Mouse (Mus musculus) erythroid progenitor cell, adult 5-6 weeks (primary cell): ENCODE data around the gene Palm2. TPM values are rescaled to one million over a fixed set of nuclear protein-coding genes. Genes with fewer than 3 reads are reported as not detected.

ENCODE experiments used
- ATAC-seq: replicated peaks from 2 replicates; pipeline ENCODE4 v1.8.0; 2016; ENCODE audit warnings: moderate number of reproducible peaks, mild to moderate bottlenecking, moderate TSS enrichment, inconsistent platforms; ENCODE audit not compliant: poor library complexity, low FRiP score, severe bottlenecking
- total RNA-seq, 2 experiments: library from RNA; stranded (forward) in 1 of 2; stranded (reverse) in 1 of 2; fragments of 150-400 nt in 1 of 2; fragments of 186-747, 209-891 nt in 1 of 2; gene quantifications; 2 replicates each; pipeline versions ENCODE4 v1.2.3 to v1.2.4; 2015 to 2017; ENCODE audit warnings: low replicate concordance in 2 of 2

The Palm2 gene
- total RNA-seq, 2 experiments from 2014 or later: not detected

- ATAC-seq: no peak
Measured at GRCm38 (mm10) chr4:57511734-57512133, 77.7 kb downstream of the Palm2 start.

- ATAC-seq: no peak
Measured at GRCm38 (mm10) chr4:57513241-57513933, 79.3 kb downstream of the Palm2 start.

- no peak for ATAC-seq
Measured at GRCm38 (mm10) chr4:57514003-57514937, 80.2 kb downstream of the Palm2 start.

- no peak for ATAC-seq
Measured at GRCm38 (mm10) chr4:57515356-57515755, 81.3 kb downstream of the Palm2 start.

- no peak for ATAC-seq
Measured at GRCm38 (mm10) chr4:57523456-57523855, 89.4 kb downstream of the Palm2 start.

- ATAC-seq: no peak
Measured at GRCm38 (mm10) chr4:57524461-57524860, 90.4 kb downstream of the Palm2 start.

GRCm38 (mm10) chr4:57525221-57526011 is 91.4 kb downstream of the Palm2 start:
- ATAC-seq: no peak

GRCm38 (mm10) chr4:57528296-57528695 is 94.2 kb downstream of the Palm2 start:
- ATAC-seq: no peak

GRCm38 (mm10) chr4:57533686-57534085 is 99.6 kb downstream of the Palm2 start:
- no peak for ATAC-seq

- ATAC-seq: no peak
Measured at GRCm38 (mm10) chr4:57534232-57534631, 100.2 kb downstream of the Palm2 start.

GRCm38 (mm10) chr4:57535087-57535486 is 101.0 kb downstream of the Palm2 start:
- ATAC-seq: no peak

- no peak for ATAC-seq
Measured at GRCm38 (mm10) chr4:57538029-57538688, 104.1 kb downstream of the Palm2 start.

GRCm38 (mm10) chr4:57543692-57544256 is 109.7 kb downstream of the Palm2 start:
- ATAC-seq: no peak

- no peak for ATAC-seq
Measured at GRCm38 (mm10) chr4:57547785-57548184, 113.7 kb downstream of the Palm2 start.

GRCm38 (mm10) chr4:57550216-57550615 is 116.2 kb downstream of the Palm2 start:
- ATAC-seq: no peak

GRCm38 (mm10) chr4:57557102-57557501 is 123.1 kb downstream of the Palm2 start:
- ATAC-seq: no peak

GRCm38 (mm10) chr4:57559438-57559837 is 125.4 kb downstream of the Palm2 start:
- no peak for ATAC-seq

GRCm38 (mm10) chr4:57560010-57560409 is 126.0 kb downstream of the Palm2 start:
- ATAC-seq: no peak

- ATAC-seq: no peak
Measured at GRCm38 (mm10) chr4:57561055-57561454, 127.0 kb downstream of the Palm2 start.
